Mouse (Mus musculus): ENCODE data around the gene Nup153.

Gene Nup153

GRCm38 (mm10) chr13:46663461-46663964 is 64.2 kb downstream of the Nup153 start:
- no peak for DNase-seq

DNA sequence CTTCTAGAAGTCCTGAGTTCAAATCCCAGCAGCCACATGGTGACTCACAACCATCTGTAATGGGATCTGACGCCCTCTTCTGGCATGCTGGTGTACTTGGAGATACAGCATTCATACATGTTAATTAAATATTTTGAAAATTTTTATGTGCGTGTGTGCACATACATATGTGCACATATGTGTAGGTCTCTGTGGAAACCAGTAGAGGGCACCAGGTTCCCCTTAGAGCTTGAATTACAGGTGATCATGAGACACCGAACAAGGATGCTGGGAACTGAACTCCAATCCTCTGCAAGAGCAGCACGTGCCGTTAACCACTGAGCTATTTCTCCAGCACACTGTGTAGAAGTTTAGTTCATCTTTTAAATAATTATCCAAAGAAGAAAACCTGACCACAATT is 68.5 kb downstream of the Nup153 start:
- DNase-seq, result no peak

- no peak for DNase-seq
Measured at GRCm38 (mm10) chr13:46654566-46654965, 73.2 kb downstream of the Nup153 start.

GRCm38 (mm10) chr13:46653671-46654070 is 74.1 kb downstream of the Nup153 start:
- no peak for DNase-seq

GRCm38 (mm10) chr13:46652671-46653070 is 75.1 kb downstream of the Nup153 start:
- no peak for DNase-seq

- DNase-seq, result no peak
Measured at GRCm38 (mm10) chr13:46651853-46652252, 75.9 kb downstream of the Nup153 start.

GRCm38 (mm10) chr13:46645476-46645875 is 82.3 kb downstream of the Nup153 start:
- no peak for DNase-seq

DNA sequence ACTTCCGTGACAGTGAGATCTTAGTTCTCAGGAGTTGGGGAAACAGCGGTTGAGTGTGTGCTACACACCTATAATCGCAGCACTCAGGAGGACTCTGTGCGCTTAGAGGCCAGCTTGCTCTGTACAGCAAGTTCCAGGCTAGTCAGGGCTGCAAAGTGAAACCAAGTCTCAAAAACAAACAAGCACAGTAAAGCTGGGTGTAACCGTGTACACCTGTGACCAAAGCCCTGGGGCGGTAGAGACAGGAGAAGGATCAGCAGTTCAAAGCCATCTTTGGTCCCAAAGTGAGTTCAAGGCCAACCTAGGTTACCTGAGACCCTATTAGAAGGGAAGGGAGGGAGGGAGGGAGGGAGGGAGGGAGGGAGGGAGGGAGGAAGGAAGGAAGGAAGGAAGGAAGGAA is 83.6 kb downstream of the Nup153 start:
- no peak for DNase-seq

DNA sequence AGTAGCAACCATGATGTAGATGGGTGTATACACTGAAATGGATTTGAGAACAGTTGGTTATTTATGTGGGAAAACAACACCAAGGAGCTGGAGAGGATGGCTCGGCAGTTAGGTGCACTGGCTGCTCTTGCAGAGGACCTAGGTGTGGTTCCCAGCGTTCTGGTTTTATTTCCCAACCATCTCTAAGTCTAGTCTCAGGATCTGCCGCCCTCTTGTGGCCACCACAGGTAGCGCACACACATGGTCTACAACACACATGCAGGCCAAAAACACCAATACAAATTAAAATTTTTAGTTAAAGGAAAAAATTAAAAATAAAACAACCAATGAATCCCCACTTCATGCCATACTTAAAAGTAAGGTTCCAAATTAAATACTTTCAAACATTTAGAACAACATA is 85.4 kb downstream of the Nup153 start:
- no peak for DNase-seq

GRCm38 (mm10) chr13:46640608-46641468 is 86.9 kb downstream of the Nup153 start:
- DNase-seq, result no peak

DNA sequence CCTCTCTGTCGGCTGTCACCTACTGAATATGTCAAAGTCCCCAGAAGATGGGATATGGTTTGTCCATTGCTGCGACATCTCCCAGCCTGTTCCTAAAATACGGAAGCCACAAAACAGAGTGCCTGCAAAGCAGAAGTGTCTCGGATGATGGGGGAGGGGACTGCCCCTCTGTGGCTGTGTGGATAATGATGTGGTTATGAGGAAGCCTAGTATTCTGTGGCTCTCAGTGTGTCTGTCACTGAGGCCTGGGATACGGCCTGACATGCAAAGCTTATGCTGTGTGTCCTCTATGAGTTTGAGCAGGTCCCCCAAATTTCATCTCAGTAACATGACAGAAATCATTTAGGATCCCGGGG is 93.6 kb downstream of the Nup153 start:
- DNase-seq, result no peak

DNA sequence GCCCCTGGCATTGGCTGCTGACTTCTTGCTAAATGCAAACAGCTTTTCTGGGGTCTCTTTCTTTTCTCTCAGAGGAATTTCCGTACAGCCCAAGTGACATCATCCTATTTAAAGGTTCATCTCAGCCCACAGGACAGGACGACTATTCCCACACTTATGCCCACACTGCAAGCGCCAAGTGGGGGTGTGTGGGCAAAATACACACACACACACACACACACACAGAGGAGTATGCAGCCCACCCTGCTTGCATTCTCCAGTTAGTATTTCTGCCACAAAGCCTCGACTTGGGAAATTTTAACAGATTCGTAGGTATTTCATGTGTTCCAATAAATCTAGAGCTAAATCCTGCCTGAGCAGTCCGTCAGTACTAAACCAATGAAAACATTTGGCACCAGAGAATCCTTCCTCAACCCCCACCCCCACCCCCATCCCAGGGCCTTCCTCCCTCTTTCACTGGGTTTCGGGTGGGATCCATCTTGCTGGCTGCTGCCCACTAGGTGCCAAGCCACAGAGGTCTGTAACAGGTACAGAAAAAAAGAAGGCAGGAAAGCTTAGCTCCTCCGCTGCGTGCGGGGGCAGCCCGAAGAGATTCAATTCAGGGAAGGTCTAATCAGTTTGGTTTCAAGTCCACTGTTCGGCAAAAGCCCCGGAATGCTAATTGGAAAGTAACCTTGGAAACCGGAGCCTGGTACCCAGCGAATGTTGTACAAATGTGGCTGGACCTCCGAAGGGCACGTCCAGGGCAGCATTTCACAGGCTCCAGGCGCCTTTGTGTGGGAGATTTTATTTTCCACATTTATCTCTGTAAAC is 94.2 kb downstream of the Nup153 start:
- no peak for DNase-seq

DNA sequence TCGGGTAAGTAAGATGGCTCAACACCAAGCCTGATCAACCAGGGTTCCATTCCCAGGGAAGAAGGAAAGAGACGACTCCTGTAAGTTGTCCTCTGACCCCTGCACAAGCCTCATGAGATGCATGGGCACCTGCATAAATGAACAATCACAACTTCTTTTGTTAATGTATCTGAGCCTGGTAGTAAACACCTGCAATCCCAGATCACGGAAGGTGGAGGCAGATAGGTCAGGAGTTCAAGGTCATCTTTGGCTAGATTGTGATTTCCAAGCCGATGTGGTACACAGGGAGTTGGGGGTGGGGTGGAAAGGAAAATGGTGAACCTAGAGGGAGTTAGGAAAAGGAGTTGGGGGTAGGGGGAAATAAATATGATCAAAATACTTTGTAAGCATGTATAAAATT is 94.9 kb downstream of the Nup153 start:
- no peak for DNase-seq
